Mouse (Mus musculus) thymus, postnatal 36 days (tissue): Measurements from ENCODE around the gene Gxylt2.

Experiments
- DNase-seq, 2 experiments: peaks; one replicate each; pipeline ENCODE4 v3.0.0; 2022; ENCODE audit warnings: mixed read lengths in 2 of 2

The Gxylt2 gene

DNA sequence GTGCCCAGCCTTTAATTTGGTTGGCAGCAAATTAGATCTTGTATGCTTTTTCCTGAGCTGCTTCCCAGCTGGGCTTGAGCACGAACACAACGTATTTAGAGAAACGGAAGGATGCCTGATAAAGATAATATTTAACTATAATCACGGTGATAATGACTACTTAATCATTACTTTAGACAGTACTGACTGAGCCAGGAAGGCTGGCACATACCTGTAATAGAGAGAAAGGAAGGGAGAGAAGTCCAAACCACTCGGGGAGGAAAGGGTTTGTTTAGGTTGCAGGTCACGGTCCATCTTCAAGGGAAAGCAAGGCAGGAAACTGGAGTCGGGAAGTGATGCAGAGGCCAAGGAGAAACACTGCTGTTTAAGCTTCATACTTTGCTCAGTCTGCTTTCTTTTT lies 11.6 kb downstream of the Gxylt2 start:
- DNase-seq, result no peak

DNA sequence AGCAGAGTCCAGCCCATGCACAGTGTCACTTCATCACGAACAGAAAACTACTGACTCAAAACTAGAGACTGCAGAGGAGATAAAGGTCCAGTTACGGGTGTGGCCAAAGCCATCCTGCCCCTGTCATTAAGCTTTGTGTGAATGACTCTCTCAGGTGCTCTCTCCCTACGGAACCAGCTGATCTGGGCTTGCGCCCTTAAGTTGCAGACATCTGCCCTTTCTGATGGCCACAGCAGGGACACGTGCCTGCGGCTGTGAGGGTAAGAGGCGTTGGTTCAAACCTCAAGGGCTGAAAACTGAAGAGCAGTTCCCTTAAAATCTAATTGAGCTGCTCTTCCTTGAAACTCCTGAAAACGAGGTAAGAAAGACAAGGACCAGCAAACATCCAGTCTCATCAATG lies 12.3 kb downstream of the Gxylt2 start:
- DNase-seq, result no peak

GRCm38 (mm10) chr6:100720098-100720501 lies 15.6 kb downstream of the Gxylt2 start:
- no peak for DNase-seq

DNA sequence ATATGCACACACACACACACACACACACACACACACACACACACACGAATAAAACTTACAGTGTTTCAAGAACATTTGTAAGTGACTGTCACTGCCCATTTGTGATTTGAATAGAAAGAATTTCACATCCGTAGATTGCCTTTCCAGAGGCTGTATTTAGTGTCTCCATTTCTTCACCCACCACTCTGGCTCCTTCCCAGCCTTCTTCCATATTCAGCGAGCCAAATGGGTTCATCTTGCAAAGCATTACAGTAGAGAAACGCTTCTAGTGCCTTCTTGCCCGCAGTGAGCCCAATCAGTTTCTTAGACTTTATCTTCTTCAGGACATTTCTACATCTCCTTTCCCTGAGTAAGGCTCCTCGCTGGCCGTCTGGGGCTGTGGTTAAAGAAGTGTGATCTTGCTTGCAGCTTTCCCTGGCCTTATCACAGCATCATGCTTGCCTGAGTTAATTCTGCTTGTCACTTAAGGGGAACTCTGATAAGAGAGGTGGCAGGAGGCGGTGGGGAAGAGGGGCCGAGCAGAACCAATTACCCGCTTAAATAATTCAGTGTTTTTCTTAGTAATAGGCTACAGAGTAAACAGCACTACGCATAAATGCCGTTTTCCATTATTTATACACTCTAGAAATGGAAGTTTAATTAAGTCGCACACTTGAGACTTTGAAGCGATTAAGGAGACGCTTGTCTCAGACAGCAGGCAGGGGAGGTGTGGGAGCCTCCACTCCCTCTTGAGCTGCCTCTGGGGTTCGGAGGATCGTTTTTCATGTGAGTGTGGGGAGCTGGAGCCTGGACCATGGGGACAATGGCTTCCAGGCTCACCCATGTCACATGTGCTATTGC lies 16.6 kb downstream of the Gxylt2 start:
- no peak for DNase-seq

DNA sequence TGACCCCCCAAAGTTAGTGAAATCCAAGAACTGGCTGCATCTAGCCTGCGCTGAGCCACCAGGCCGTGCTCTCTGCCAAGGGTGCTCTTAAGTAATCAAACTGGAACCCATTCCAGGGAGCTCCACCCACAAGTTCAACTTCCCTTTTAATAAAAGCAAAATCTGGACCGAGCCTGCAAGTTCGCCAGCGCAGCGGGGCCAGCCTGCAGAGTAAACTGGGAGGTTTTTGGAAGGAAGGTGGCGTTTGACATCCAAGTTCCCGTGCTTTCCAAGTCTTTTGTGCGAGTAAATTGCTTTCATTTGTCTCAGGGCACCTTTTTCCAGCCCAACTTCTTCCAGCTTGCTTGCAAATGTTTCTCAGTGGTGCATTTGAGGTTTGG lies 27.5 kb downstream of the Gxylt2 start:
- no peak for DNase-seq

DNA sequence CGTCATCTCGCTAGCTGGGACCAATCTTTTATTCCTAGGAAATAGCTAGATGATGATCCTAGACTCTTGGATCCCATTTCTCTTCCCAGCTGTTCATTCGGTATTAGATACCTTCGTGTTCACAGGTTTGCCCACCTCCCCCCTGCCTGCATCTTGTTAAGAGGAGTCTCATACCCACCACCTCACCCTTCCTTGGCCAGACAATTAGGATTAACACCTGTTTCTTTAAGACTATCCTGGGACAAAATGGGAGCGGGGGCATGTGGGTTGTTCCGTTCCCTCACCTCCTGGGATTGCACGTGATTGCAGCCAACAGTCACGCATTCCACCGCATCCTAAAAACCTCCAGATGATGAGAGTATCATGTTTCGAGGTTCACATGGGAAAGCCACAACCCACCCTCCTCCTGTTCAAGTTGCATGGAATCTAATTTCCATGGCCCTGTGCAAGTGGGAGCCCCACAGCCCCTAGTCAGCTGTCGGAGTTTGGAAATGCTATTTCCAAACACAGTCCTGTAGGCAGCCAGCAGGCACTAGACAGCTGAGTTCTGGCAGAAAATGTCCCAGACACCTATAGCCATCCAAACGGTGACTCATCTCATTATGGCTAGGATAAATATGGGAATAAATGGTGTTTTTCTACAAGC lies 28.0 kb downstream of the Gxylt2 start:
- DNase-seq, result no peak

DNA sequence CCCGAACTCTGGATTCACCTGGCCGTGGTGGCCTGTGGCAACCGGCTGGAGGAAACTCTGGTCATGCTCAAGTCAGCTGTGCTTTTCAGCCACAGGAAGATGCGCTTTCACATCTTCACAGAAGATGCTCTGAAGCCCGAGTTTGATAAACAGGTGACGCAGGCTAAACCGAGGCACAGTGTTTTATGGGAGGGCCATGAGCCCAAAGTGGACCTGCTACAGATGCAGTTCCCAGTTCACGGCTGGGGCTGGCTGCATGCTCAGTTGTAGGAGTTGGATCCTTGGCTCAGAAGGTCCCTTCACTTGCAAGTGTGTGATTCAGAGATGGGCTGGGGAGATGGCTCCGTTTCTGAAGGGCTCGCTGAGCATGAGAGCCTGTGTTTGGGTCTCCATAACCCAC lies 28.7 kb downstream of the Gxylt2 start:
- no peak for DNase-seq

- DNase-seq, result no peak
Measured at GRCm38 (mm10) chr6:100734321-100734720, 29.8 kb downstream of the Gxylt2 start.

GRCm38 (mm10) chr6:100758431-100759208 lies 54.1 kb downstream of the Gxylt2 start:
- DNase-seq, result no peak

GRCm38 (mm10) chr6:100767756-100768155 lies 63.2 kb downstream of the Gxylt2 start:
- DNase-seq, result no peak

DNA sequence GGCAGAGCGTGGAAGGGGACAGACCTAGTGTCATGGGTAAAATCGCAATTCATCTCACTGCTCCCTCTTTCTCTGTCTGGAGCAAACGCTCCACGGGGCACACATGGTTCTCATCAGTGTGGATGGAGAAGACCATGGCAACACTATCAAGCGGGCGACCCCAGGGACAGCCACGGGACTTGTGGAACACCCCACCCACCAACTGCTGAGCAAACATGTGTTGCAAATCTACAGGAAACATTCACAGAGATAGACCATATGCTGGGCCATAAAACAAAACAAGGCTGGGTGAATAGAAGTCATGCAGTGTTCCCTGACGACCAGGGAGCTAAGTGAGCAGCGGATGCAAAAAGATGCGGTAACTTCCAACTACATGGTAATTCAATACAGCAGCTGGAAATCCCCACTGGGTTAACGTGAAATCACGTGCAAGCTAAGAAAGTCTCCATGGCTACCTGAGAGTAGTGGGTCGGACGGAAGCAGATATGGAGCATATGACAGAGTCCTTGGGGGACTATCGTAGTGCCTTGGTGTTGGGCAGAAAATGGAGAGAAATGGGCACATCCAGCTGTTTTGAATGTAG lies 71.5 kb downstream of the Gxylt2 start:
- no peak for DNase-seq

DNA sequence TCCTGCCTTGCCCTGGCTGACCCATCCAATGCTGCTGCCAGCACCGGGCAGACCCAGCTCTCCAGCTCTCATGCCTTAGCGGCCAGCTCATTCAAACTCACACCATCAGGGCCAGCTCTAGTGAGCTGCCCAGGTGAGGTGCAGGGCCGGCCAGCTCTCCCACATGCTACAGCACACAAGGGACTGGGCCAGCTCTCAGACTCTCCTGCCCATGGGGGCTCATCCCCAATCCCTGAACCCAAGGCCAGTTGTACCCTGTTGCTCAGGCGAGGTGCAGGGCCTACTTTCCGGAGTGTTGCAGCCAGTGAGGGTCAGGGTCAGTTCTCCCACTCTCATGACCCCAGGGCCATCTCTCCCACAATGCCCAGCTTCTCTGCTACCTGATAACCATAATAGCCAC lies 74.1 kb downstream of the Gxylt2 start:
- DNase-seq, result no peak

GRCm38 (mm10) chr6:100780421-100780820 lies 75.9 kb downstream of the Gxylt2 start:
- DNase-seq, result no peak

GRCm38 (mm10) chr6:100781644-100782043 lies 77.1 kb downstream of the Gxylt2 start:
- no peak for DNase-seq

DNA sequence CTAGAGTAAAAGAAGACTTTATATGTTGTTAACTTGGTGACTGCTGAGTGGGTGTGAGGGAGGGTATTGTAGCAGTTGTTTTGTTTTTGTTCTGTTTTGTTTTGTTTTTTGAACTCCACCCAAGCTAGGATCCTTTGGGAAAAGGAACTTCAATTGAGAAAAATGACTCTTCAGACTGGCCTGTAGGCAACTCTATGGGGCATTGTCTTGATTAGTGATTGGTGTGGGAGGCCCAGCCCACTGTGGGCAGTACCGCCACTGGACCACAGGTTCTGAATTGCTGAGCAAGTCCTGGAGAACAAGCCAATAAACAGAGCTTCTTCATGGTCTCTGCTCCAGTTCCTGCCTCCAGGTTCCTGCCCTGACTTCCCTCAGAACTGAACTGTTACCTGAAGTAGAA lies 83.2 kb downstream of the Gxylt2 start:
- DNase-seq, result no peak

DNA sequence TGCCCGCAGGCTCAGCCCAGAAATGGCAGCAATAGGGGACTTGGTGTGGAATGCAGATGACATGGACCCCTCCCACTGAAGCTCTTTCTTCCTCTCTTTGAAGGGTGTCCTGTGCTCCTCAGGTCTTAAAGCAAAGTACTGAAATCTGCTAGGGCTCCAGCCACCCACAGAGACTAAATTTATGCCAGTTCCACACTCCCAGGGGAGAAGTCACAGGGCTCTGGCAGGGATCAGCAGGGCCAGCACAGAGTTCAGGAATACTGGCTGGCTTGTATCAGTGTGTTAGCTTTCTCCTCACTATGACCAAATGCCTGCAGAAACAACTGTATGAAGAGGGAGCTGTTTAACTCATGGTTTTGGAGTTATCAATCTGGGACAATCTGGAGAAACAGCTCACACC lies 84.6 kb downstream of the Gxylt2 start:
- DNase-seq, result no peak

- no peak for DNase-seq
Measured at GRCm38 (mm10) chr6:100792055-100792659, 87.6 kb downstream of the Gxylt2 start.

DNA sequence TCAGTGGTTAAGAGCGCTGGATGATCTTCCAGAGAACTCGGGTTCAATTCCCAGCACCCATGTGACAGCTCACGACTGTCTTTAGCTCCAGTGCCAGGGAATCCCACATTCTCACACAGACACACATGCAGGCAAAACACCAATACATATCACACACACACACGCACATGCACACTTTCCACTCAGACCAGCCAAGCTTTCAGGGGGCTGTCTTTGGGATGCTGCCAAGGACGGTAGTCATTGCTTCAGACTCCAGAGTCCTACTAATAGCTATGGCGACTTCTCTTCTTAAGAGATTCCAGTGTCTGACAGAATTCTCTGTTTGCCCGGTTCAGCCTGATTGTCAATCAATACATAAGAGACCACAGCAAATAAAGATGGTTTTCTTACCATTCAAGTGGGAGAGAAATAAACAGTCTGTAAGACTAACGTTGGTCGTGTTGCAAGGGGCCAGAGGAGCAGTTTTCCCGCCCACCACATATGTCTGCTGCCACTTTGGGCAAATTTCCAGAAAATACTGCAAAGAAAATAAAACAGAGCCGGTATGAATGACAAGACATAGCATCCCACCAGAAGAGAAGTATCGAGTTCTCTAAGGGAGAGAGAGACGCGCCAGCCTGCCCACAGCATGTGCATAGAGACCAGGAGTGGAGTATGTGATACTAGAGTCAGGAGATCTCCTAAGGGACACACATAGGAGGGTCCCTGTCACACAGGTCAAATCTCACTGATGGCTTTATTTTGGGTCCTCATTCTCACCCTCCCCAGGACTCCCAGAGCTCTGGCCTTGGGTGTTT lies 88.6 kb downstream of the Gxylt2 start:
- no peak for DNase-seq

- DNase-seq, result no peak
Measured at GRCm38 (mm10) chr6:100795797-100796196, 91.3 kb downstream of the Gxylt2 start.

DNA sequence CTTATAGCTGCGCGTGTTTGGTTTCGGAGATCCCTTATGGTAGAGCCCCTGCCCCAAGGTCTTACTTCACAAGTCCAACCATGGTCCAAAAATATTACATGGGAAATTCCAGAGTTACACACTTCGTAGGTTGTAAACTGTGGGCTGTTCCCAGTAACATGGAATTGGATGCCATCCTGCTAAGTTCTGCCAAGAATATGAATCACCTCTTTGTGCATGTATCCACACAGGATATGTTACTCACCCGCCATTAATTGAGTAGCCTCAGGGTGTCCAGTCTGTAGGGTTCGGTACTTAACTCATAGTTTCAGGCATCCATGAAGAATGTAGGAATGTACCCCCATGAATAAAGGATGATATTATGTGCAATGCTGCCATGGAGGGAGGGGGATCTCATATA lies 94.8 kb downstream of the Gxylt2 start:
- no peak for DNase-seq

DNA sequence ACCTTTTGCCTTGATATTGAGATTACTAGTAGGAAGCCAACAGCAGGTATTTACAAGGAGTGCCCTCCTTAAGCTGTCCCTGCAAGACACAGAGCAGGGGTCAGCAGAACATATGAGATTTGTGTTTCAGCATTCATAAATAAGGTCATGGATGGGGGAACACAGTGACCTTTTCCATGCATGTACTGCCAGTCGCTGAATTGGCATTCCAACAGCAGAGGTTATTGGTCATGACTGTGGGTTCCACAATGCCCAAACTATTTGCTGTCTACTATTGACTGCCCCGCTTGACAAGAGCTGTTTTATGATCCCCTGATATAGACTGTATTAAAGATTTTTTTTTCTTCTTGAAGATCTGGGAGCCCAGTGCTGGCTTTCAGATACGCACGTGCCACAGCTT lies 95.2 kb downstream of the Gxylt2 start:
- no peak for DNase-seq

GRCm38 (mm10) chr6:100800497-100800955 lies 96.0 kb downstream of the Gxylt2 start:
- peak; percentile 1 to 10 for DNase-seq
